Mouse (Mus musculus): Measurements from ENCODE around the gene Nagpa.

GRCm38 (mm10) chr16:5252260-5252659 lies 48.4 kb upstream of the Nagpa start:
- TF ChIP-seq CTCF (IDR thresholded peaks at IDR 0.05) (no peak), EP300 (IDR thresholded peaks at IDR 0.05) (no peak)

Data from lung, postnatal 0 days (tissue).